Mouse (Mus musculus): Measurements from ENCODE around the gene Hic2. TPM values are rescaled to one million over a fixed set of nuclear protein-coding genes. Genes with fewer than 3 reads are reported as not detected.
A peak's percentile ranks its signal among the peaks of the same experiment; 100 is the strongest.

The Hic2 gene
- total and polyA plus RNA-seq, 2 experiments from 2014 or later: 4.3 to 14.9 TPM

GRCm38 (mm10) chr16:17234916-17235665 lies 1.7 kb downstream of the Hic2 start:
- no peak for TF ChIP-seq CTCF (IDR thresholded peaks at IDR 0.05; ENCODE audit: low read depth)
- Histone ChIP-seq H3K4me2 (ENCODE audit: low read depth) (peak overlapping the region; percentile 84), H3K9me3 (ENCODE audit: low read length) (no peaks in the 10 kb centered on the region), H3K9ac (peak overlapping the region; percentile 95), H3K4me1 (ENCODE audit: insufficient read depth) (peaks cover 13% of the 10 kb centered on the region), H3K27ac (ENCODE audit: low read depth, low read length) (no peak overlapping the region), H3K4me3 (ENCODE audit: low read depth, low read length) (peak overlapping the region; percentile 96), H3K27me3 (ENCODE audit: insufficient read depth, low read length) (no peaks in the 10 kb centered on the region), H3K36me3 (ENCODE audit: insufficient read depth) (no peaks in the 10 kb centered on the region)
- ATAC-seq (no peak), DNase-seq (peak; percentile 24)
- WGBS: 29% methylated on average over 9 of the region's 9 CpGs

- WGBS: 87% methylated on average over 3 of the region's 3 CpGs
- no peaks in the 10 kb centered on the region for H3K9me3 ChIP-seq (ENCODE audit: low read length)
- no peaks in the 10 kb centered on the region for H3K27me3 ChIP-seq (ENCODE audit: insufficient read depth, low read length)
- no peak for ATAC-seq
- no peak overlapping the region for H3K9ac ChIP-seq
- H3K4me2 ChIP-seq (ENCODE audit: low read depth): no peak overlapping the region
- no peak overlapping the region for H3K4me3 ChIP-seq (ENCODE audit: low read depth, low read length)
- H3K4me1 ChIP-seq (ENCODE audit: insufficient read depth): peaks cover 13% of the 10 kb centered on the region
- no peak for TF ChIP-seq CTCF (IDR thresholded peaks at IDR 0.05; ENCODE audit: low read depth)
- H3K36me3 ChIP-seq (ENCODE audit: insufficient read depth): no peaks in the 10 kb centered on the region
- H3K27ac ChIP-seq (ENCODE audit: low read depth, low read length): no peak overlapping the region
- no peak for DNase-seq
Observed at GRCm38 (mm10) chr16:17237634-17238033, 4.3 kb downstream of the Hic2 start.

- WGBS: 83% methylated on average over 2 of the region's 2 CpGs
- peaks cover 12% of the 10 kb centered on the region for H3K4me1 ChIP-seq (ENCODE audit: insufficient read depth)
Observed at GRCm38 (mm10) chr16:17239409-17239808, 6.0 kb downstream of the Hic2 start.

GRCm38 (mm10) chr16:17243731-17244130 lies 10.4 kb downstream of the Hic2 start:
- TF ChIP-seq CTCF (IDR thresholded peaks at IDR 0.05; ENCODE audit: low read depth): no peak

More at GRCm38 (mm10) chr16:17239409-17239808, 6.0 kb downstream of the Hic2 start:
- Histone ChIP-seq H3K9ac (no peak overlapping the region), H3K9me3 (ENCODE audit: low read length) (no peaks in the 10 kb centered on the region), H3K36me3 (ENCODE audit: insufficient read depth) (no peaks in the 10 kb centered on the region), H3K4me3 (ENCODE audit: low read depth, low read length) (no peak overlapping the region), H3K27ac (ENCODE audit: low read depth, low read length) (no peak overlapping the region), H3K4me2 (ENCODE audit: low read depth) (no peak overlapping the region), H3K27me3 (ENCODE audit: insufficient read depth, low read length) (no peaks in the 10 kb centered on the region)
- DNase-seq: no peak
- TF ChIP-seq CTCF (IDR thresholded peaks at IDR 0.05; ENCODE audit: low read depth): no peak
- ATAC-seq: no peak

GRCm38 (mm10) chr16:17244996-17245395 lies 11.6 kb downstream of the Hic2 start:
- ATAC-seq (no peak), DNase-seq (no peak)
- no peak for TF ChIP-seq CTCF (IDR thresholded peaks at IDR 0.05; ENCODE audit: low read depth)
- Histone ChIP-seq H3K36me3 (ENCODE audit: insufficient read depth) (no peaks in the 10 kb centered on the region; the same call in 1 of the 2 replicates), H3K4me2 (ENCODE audit: low read depth) (no peak overlapping the region), H3K4me1 (ENCODE audit: insufficient read depth) (no peaks in the 10 kb centered on the region), H3K9ac (no peak overlapping the region), H3K4me3 (ENCODE audit: low read depth, low read length) (no peak overlapping the region), H3K9me3 (ENCODE audit: low read length) (no peaks in the 10 kb centered on the region), H3K27ac (ENCODE audit: low read depth, low read length) (no peak overlapping the region), H3K27me3 (ENCODE audit: insufficient read depth, low read length) (no peaks in the 10 kb centered on the region)
- 90% methylated on average over 1 of the region's 1 CpGs for WGBS

More at GRCm38 (mm10) chr16:17243731-17244130, 10.4 kb downstream of the Hic2 start:
- Histone ChIP-seq H3K27ac (ENCODE audit: low read depth, low read length) (no peak overlapping the region), H3K27me3 (ENCODE audit: insufficient read depth, low read length) (no peaks in the 10 kb centered on the region), H3K9me3 (ENCODE audit: low read length) (no peaks in the 10 kb centered on the region), H3K4me3 (ENCODE audit: low read depth, low read length) (no peak overlapping the region), H3K36me3 (ENCODE audit: insufficient read depth) (no peaks in the 10 kb centered on the region; the same call in 1 of the 2 replicates), H3K4me2 (ENCODE audit: low read depth) (no peak overlapping the region), H3K4me1 (ENCODE audit: insufficient read depth) (no peaks in the 10 kb centered on the region), H3K9ac (no peak overlapping the region)
- DNase-seq (no peak), ATAC-seq (no peak)
- 85% methylated on average over 1 of the region's 1 CpGs for WGBS

GRCm38 (mm10) chr16:17247727-17248126 lies 14.4 kb downstream of the Hic2 start:
- Histone ChIP-seq H3K4me3 (ENCODE audit: low read depth, low read length) (no peak overlapping the region), H3K4me2 (ENCODE audit: low read depth) (no peak overlapping the region), H3K27me3 (ENCODE audit: insufficient read depth, low read length) (no peaks in the 10 kb centered on the region), H3K9ac (no peak overlapping the region), H3K27ac (ENCODE audit: low read depth, low read length) (no peak overlapping the region), H3K4me1 (ENCODE audit: insufficient read depth) (no peaks in the 10 kb centered on the region), H3K36me3 (ENCODE audit: insufficient read depth) (no peaks in the 10 kb centered on the region; the same call in 1 of the 2 replicates), H3K9me3 (ENCODE audit: low read length) (no peaks in the 10 kb centered on the region)
- 52% methylated on average over 4 of the region's 4 CpGs for WGBS
- no peak for DNase-seq
- TF ChIP-seq CTCF (IDR thresholded peaks at IDR 0.05; ENCODE audit: low read depth): no peak
- no peak for ATAC-seq

GRCm38 (mm10) chr16:17249135-17249534 lies 15.8 kb downstream of the Hic2 start:
- Histone ChIP-seq H3K27ac (ENCODE audit: low read depth, low read length) (no peak overlapping the region), H3K36me3 (ENCODE audit: insufficient read depth) (no peaks in the 10 kb centered on the region; the same call in 1 of the 2 replicates), H3K4me1 (ENCODE audit: insufficient read depth) (peaks cover 1% of the 10 kb centered on the region; the same call in 1 of the 2 replicates), H3K4me3 (ENCODE audit: low read depth, low read length) (no peak overlapping the region), H3K4me2 (ENCODE audit: low read depth) (no peak overlapping the region), H3K9me3 (ENCODE audit: low read length) (no peaks in the 10 kb centered on the region), H3K9ac (no peak overlapping the region), H3K27me3 (ENCODE audit: insufficient read depth, low read length) (no peaks in the 10 kb centered on the region)
- WGBS: 83% methylated on average over 6 of the region's 6 CpGs
- no peak for TF ChIP-seq CTCF (IDR thresholded peaks at IDR 0.05; ENCODE audit: low read depth)
- ATAC-seq: no peak
- no peak for DNase-seq

Data from forebrain, postnatal 0 days (tissue).